ENCODE assay signal across 16 mouse cellular contexts in genomic region chr2:147647506-147647905, GRCm38 (mm10).
"Had no signal": no experiment of that assay in that cellular context is flagged by ENCODE, and none has a peak within 500 bp of the region (broad histone marks: within the 10 kb centered on the region; RNA-seq: fewer than 3 reads in every experiment).

No protein-coding gene starts in this region.

- H3K27ac ChIP-seq: hindbrain, postnatal 0 days; limb, embryonic 12.5 days; liver, embryonic 12.5 days; midbrain, embryonic 10.5 days; neural tube, embryonic 15.5 days had no signal

- H3K9me3 ChIP-seq: limb, embryonic 12.5 days; liver, embryonic 12.5 days; midbrain, embryonic 10.5 days; neural tube, embryonic 15.5 days had no signal

- H3K4me3 ChIP-seq: limb, embryonic 12.5 days; liver, embryonic 12.5 days; midbrain, embryonic 10.5 days; myocyte; neural tube, embryonic 15.5 days had no signal

- H3K27me3 ChIP-seq: liver, embryonic 12.5 days; neural tube, embryonic 15.5 days had no signal

- H3K4me1 ChIP-seq: limb, embryonic 12.5 days; liver, embryonic 12.5 days; midbrain, embryonic 10.5 days; neural tube, embryonic 15.5 days had no signal

- H3K9ac ChIP-seq: limb, embryonic 12.5 days; liver, embryonic 12.5 days; lung, embryonic 14.5 days; neural tube, embryonic 15.5 days had no signal

- H3K36me3 ChIP-seq: limb, embryonic 12.5 days; liver, embryonic 12.5 days; midbrain, embryonic 10.5 days; neural tube, embryonic 15.5 days had no signal

- H3K4me2 ChIP-seq: limb, embryonic 12.5 days; liver, embryonic 12.5 days; lung, embryonic 14.5 days; neural tube, embryonic 15.5 days had no signal

- DNase-seq: layer of hippocampus, postnatal 36 days; lung, embryonic 14.5 days; lung, postnatal 10 days; lung, postnatal 4 days; midbrain, embryonic 14.5 days; retina, postnatal 1 day; right cerebral cortex, postnatal 4 days; spleen, adult 18-20 months; thymus, adult 18-20 months; thymus, postnatal 14 days had no signal

- ATAC-seq: hindbrain, postnatal 0 days; liver, embryonic 12.5 days had no signal
